Mouse (Mus musculus): Measurements from ENCODE around the gene Apol11b. TPM values are rescaled to one million over a fixed set of nuclear protein-coding genes. Genes with fewer than 3 reads are reported as not detected.

The Apol11b gene
- polyA plus RNA-seq (2014; fragmentation: Illumina TruSeq; extraction: RNeasy Lipid Tissue Mini Kit (QIAGEN cat#74804); ENCODE audit: low read depth, low replicate concordance) = not detected

GRCm38 (mm10) chr15:77643176-77643575 lies at the start of gene Apol11b:
TSS of gene Apol11b (minus strand) at chr15:77643286.

GRCm38 (mm10) chr15:77598958-77599357 lies 44.1 kb downstream of the Apol11b start, which contains the start of gene Gm36245:
TSS of gene Gm36245 (plus strand) at chr15:77599258.

GRCm38 (mm10) chr15:77595961-77596360 lies 47.1 kb downstream of the Apol11b start, which contains the start of gene Apol10b:
TSS of gene Apol10b (minus strand) at chr15:77596125.

Other genes starting within 250 kb of the Apol11b start
- gene Apol7a, start 244.2 kb downstream of the Apol11b start, polyA plus RNA-seq (2014; fragmentation: Illumina TruSeq; extraction: RNeasy Lipid Tissue Mini Kit (QIAGEN cat#74804); ENCODE audit: low read depth, low replicate concordance) = 0.35 TPM
- 1.9 TPM for gene Apol9a, start 232.2 kb downstream of the Apol11b start, polyA plus RNA-seq (2014; fragmentation: Illumina TruSeq; extraction: RNeasy Lipid Tissue Mini Kit (QIAGEN cat#74804); ENCODE audit: low read depth, low replicate concordance)
- 0.36 TPM for gene Apol7b, start 195.8 kb downstream of the Apol11b start, polyA plus RNA-seq (2014; fragmentation: Illumina TruSeq; extraction: RNeasy Lipid Tissue Mini Kit (QIAGEN cat#74804); ENCODE audit: low read depth, low replicate concordance)
- gene Apol10a, start 166.2 kb downstream of the Apol11b start, polyA plus RNA-seq (2014; fragmentation: Illumina TruSeq; extraction: RNeasy Lipid Tissue Mini Kit (QIAGEN cat#74804); ENCODE audit: low read depth, low replicate concordance) = not detected
- not detected for gene Apol11a, start 135.0 kb downstream of the Apol11b start, polyA plus RNA-seq (2014; fragmentation: Illumina TruSeq; extraction: RNeasy Lipid Tissue Mini Kit (QIAGEN cat#74804); ENCODE audit: low read depth, low replicate concordance)
- not detected for gene Apol7c, start 110.0 kb downstream of the Apol11b start, polyA plus RNA-seq (2014; fragmentation: Illumina TruSeq; extraction: RNeasy Lipid Tissue Mini Kit (QIAGEN cat#74804); ENCODE audit: low read depth, low replicate concordance)
- 0.79 TPM for gene 1700025B11Rik, start 81.4 kb downstream of the Apol11b start, polyA plus RNA-seq (2014; fragmentation: Illumina TruSeq; extraction: RNeasy Lipid Tissue Mini Kit (QIAGEN cat#74804); ENCODE audit: low read depth, low replicate concordance)
- 5.0 TPM for gene Apol10b, start 47.2 kb downstream of the Apol11b start, polyA plus RNA-seq (2014; fragmentation: Illumina TruSeq; extraction: RNeasy Lipid Tissue Mini Kit (QIAGEN cat#74804); ENCODE audit: low read depth, low replicate concordance)
- not detected for gene Gm36245, start 44.0 kb downstream of the Apol11b start, polyA plus RNA-seq (2014; fragmentation: Illumina TruSeq; extraction: RNeasy Lipid Tissue Mini Kit (QIAGEN cat#74804); ENCODE audit: low read depth, low replicate concordance)
- not detected for gene Apol7e, start 55.6 kb upstream of the Apol11b start, polyA plus RNA-seq (2014; fragmentation: Illumina TruSeq; extraction: RNeasy Lipid Tissue Mini Kit (QIAGEN cat#74804); ENCODE audit: low read depth, low replicate concordance)
- gene Apol9b, start 85.8 kb upstream of the Apol11b start, polyA plus RNA-seq (2014; fragmentation: Illumina TruSeq; extraction: RNeasy Lipid Tissue Mini Kit (QIAGEN cat#74804); ENCODE audit: low read depth, low replicate concordance) = 5.8 TPM
- not detected for gene Apol8, start 113.7 kb upstream of the Apol11b start, polyA plus RNA-seq (2014; fragmentation: Illumina TruSeq; extraction: RNeasy Lipid Tissue Mini Kit (QIAGEN cat#74804); ENCODE audit: low read depth, low replicate concordance)
- 99.3 TPM for gene Myh9, start 198.9 kb upstream of the Apol11b start, polyA plus RNA-seq (2014; fragmentation: Illumina TruSeq; extraction: RNeasy Lipid Tissue Mini Kit (QIAGEN cat#74804); ENCODE audit: low read depth, low replicate concordance)

All from adipose tissue, adult 10 weeks (tissue).